Mouse (Mus musculus): ENCODE measurements around the gene Pcdh7.
A peak's percentile ranks its signal among the peaks of the same experiment; 100 is the strongest.
"Not testable (repeated sequence)": the region's sequence is repeated elsewhere in the genome, so short reads cannot be mapped to it uniquely, and the experiment has no call there.

Gene Pcdh7

GRCm38 (mm10) chr5:57717906-57718875, at the start of gene Pcdh7:
Gene Pcdh7 (plus strand): TSS chr5:57717967.
- DNase-seq (ENCODE audit: low spot score), result peak; percentile 27

- not testable (repeated sequence) for DNase-seq (ENCODE audit: low spot score)
These were observed 40.8 kb upstream of the Pcdh7 start for GRCm38 (mm10) chr5:57676970-57677369.

GRCm38 (mm10) chr5:57708396-57708795, 9.4 kb upstream of the Pcdh7 start:
- DNase-seq (ENCODE audit: low spot score), result no peak

- peak; percentile 18 for DNase-seq (ENCODE audit: low spot score)
These were observed 3.8 kb upstream of the Pcdh7 start for GRCm38 (mm10) chr5:57713980-57714379.

GRCm38 (mm10) chr5:57714621-57715523, 2.9 kb upstream of the Pcdh7 start:
- peak; percentile 21 for DNase-seq (ENCODE audit: low spot score)

GRCm38 (mm10) chr5:57715524-57716400, 2.0 kb upstream of the Pcdh7 start:
- peak; percentile 56 for DNase-seq (ENCODE audit: low spot score)

- DNase-seq (ENCODE audit: low spot score), result peak; percentile 17
These were observed 1.1 kb upstream of the Pcdh7 start for GRCm38 (mm10) chr5:57716421-57717237.

DNA sequence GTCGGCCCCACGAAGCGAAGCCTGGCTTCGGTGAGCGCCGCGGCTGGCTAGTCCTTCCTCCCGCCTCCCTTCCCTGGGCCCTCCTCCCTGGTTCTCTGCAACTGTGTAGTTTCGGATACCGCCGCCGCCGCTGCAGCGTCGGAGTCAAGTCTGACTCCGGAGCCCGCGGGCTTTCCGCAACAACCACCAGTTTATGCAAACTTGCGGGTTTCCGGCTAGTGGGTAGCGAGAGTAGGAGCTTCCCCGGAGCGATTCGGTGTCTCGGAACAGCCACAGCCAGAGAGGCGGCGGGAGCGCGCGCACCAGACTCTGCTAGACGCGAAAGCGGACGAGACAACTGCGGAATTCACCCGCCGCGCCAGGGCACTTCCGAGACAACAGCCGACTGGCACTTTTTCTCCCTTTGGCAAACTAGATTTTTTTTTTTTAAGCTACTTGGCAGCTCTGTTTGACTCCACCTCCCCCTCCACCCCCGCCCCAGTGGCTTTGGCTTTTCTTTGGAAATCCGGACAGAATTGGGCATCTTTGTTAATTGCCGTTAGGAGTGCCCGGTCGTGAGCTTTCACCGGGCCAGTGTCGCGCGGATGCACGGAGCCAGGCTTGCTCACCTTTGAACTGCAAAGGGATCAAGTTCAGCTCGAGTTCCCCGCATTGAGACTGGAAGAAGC, 395 bp upstream of the Pcdh7 start:
- peak; percentile 32 for DNase-seq (ENCODE audit: low spot score)

DNA sequence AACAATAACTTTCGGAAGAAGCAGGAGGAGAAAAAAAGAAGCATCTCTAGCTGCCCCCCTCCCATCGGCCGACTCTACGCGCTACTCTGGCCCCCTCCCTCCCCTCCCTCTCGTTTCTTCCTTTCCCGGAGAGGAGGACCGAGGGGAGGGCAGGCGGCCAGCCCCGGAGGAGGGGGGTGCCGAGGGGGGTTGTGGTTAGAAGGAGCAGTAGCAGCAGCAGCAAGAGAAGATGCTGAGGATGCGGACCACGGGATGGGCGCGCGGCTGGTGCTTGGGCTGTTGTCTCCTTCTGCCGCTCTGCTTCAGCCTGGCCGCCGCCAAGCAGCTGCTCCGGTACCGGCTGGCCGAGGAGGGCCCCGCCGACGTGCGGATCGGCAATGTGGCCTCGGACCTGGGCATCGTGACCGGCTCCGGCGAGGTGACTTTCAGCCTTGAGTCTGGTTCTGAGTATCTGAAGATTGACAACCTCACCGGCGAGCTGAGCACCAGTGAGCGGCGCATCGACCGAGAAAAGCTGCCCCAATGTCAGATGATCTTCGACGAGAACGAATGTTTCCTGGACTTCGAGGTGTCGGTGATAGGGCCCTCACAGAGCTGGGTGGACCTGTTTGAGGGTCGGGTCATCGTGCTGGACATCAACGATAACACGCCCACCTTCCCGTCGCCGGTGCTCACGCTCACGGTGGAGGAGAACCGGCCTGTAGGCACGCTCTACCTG, 1.3 kb downstream of the Pcdh7 start:
- peak; percentile 15 for DNase-seq (ENCODE audit: low spot score)

DNA sequence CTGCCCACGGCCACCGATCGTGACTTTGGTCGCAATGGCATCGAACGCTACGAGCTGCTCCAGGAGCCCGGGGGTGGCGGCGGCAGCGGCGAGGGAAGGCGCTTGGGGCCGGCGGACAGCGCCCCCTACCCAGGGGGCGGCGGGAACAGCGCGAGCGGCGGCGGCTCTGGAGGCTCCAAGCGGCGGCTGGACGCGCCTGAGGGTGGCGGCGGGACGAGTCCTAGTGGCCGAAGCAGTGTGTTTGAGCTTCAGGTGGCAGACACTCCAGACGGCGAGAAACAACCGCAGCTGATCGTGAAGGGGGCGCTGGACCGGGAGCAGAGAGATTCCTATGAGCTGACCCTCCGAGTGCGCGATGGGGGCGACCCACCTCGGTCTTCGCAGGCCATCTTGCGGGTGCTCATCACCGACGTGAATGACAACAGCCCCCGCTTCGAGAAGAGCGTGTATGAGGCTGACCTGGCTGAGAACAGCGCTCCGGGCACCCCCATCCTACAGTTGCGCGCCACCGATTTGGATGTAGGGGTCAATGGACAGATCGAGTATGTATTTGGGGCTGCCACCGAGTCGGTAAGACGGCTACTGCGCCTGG, 1.9 kb downstream of the Pcdh7 start:
- peak; percentile 51 for DNase-seq (ENCODE audit: low spot score)

DNA sequence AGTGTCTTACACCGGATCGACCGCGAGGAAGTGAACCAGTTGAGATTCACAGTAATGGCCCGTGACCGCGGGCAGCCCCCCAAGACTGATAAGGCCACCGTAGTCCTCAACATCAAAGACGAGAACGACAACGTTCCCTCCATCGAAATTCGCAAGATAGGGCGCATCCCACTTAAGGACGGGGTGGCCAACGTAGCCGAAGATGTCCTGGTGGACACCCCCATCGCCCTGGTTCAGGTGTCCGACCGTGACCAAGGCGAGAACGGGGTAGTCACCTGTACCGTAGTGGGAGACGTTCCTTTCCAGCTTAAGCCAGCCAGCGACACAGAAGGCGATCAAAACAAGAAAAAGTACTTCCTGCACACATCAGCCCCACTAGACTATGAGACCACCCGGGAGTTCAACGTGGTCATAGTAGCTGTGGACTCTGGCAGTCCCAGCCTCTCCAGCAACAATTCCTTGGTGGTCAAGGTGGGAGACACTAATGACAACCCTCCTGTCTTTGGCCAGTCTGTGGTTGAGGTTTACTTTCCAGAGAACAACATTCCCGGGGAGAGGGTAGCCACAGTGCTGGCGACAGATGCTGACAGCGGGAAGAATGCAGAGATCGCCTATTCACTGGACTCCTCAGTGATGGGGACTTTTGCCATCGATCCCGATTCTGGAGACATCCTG, 2.6 kb downstream of the Pcdh7 start:
- DNase-seq (ENCODE audit: low spot score), result no peak

DNA sequence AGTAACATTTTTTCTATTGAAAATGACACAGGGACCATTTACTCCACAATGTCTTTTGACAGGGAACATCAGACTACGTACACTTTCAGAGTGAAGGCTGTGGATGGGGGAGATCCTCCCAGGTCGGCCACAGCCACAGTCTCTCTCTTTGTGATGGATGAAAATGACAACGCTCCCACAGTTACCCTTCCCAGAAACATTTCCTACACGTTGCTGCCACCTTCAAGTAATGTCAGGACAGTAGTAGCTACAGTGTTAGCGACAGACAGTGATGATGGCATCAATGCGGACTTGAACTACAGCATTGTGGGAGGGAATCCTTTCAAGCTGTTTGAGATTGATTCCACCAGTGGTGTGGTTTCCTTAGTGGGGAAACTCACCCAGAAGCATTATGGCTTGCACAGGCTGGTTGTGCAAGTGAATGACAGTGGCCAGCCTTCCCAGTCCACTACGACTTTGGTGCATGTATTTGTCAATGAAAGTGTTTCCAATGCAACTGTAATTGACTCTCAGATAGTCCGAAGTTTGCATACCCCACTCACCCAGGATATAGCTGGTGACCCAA, 3.5 kb downstream of the Pcdh7 start:
- no peak for DNase-seq (ENCODE audit: low spot score)

- DNase-seq (ENCODE audit: low spot score), result no peak
These were observed 4.2 kb downstream of the Pcdh7 start for GRCm38 (mm10) chr5:57721927-57722326.

DNA sequence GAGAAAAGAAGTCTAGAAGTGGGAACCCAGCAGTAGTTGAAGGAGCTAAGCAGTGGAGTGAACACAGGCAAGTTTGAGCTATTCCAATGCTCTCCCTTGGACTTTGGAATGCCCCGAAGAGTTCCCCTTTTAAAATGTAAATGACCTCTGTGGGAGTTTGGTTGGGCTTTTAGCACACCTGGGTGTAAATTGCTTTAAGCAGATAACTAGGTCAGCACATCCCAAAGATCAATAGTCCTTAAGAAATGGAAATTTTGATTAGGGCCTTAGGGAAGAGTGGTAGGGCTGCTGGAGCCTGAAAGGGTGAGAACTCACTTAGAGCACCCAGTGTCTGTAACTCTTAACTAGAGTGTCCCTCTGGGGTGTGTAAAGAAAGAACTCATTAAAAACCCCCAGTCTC, 15.7 kb downstream of the Pcdh7 start:
- DNase-seq (ENCODE audit: low spot score), result no peak

- no peak for DNase-seq (ENCODE audit: low spot score)
These were observed 18.0 kb downstream of the Pcdh7 start for GRCm38 (mm10) chr5:57735723-57736122.

GRCm38 (mm10) chr5:57742924-57743323, 25.2 kb downstream of the Pcdh7 start:
- DNase-seq (ENCODE audit: low spot score), result no peak

- no peak for DNase-seq (ENCODE audit: low spot score)
These were observed 26.3 kb downstream of the Pcdh7 start for GRCm38 (mm10) chr5:57743956-57744661.

GRCm38 (mm10) chr5:57745879-57746278, 28.1 kb downstream of the Pcdh7 start:
- DNase-seq (ENCODE audit: low spot score), result no peak

Data from ovary, postnatal 14 days (tissue).